Mouse (Mus musculus) heart, embryonic 14.5 days (tissue): ENCODE measurements at regions not wholly inside any gene's neighbourhood (a gene's known extent, or its start where the extent isn't known, plus 50 kb on each side); places are given as distances from the start of the nearest gene placed in this dataset.
A peak's percentile ranks its signal among the peaks of the same experiment; 100 is the strongest.
"Not testable (repeated sequence)": the region's sequence is repeated elsewhere in the genome, so short reads cannot be mapped to it uniquely, and the experiment has no call there.

ENCODE experiments used
- ATAC-seq: fragments of 200-750 bp; cut with Nextera tagmentation; 2 replicates; pipeline ENCODE4 v1.8.0; 2017; ENCODE audit warnings: low read depth, moderate TSS enrichment; ENCODE audit not compliant: insufficient number of reproducible peaks, insufficient read depth, low FRiP score
- H3K27ac ChIP-seq, 2 experiments: fragments of 200-500 bp in 1 of 2; fragments of 300-500 bp in 1 of 2; sonication (generic) in 1 of 2; replicated peaks in 1 of 2; 2 replicates each; pipeline ENCODE4 v1.5.1; 2012 to 2014; ENCODE audit warnings: low read depth in 2 of 2, low read length in 2 of 2, control low read depth in 1 of 2, mild to moderate bottlenecking in 1 of 2, mixed read lengths in 1 of 2; ENCODE audit not compliant: control insufficient read depth in 1 of 2, insufficient read depth in 1 of 2
- H3K27me3 ChIP-seq: fragments of 300-500 bp; sonication (generic); 2 replicates; pipeline ENCODE4 v1.6.1; 2014; ENCODE audit warnings: mild to moderate bottlenecking, low read length, control low read depth; ENCODE audit not compliant: control insufficient read depth, insufficient read depth
- H3K36me3 ChIP-seq: fragments of 300-500 bp; sonication (generic); 2 replicates; pipeline ENCODE4 v1.6.1; 2014; ENCODE audit warnings: mild to moderate bottlenecking, control low read depth, low read length, mixed read lengths; ENCODE audit not compliant: control insufficient read depth, insufficient read depth
- H3K4me1 ChIP-seq, 2 experiments: fragments of 200-500 bp in 1 of 2; fragments of 300-500 bp in 1 of 2; sonication (generic) in 1 of 2; 2 replicates each; pipeline ENCODE4 v1.6.1; 2012 to 2014; ENCODE audit warnings: low read length in 2 of 2, control low read depth in 1 of 2, mixed read lengths in 1 of 2; ENCODE audit not compliant: control insufficient read depth in 2 of 2, insufficient read depth in 2 of 2
- H3K4me2 ChIP-seq: fragments of 300-500 bp; sonication (generic); 2 replicates; pipeline ENCODE4 v1.6.1; 2014; ENCODE audit warnings: mild to moderate bottlenecking, low read length
- H3K4me3 ChIP-seq, 2 experiments: fragments of 200-500 bp in 1 of 2; fragments of 300-500 bp in 1 of 2; sonication (generic) in 1 of 2; 2 replicates each; pipeline ENCODE4 v1.5.1; 2012 to 2014; ENCODE audit warnings: low read length in 2 of 2, mild to moderate bottlenecking in 2 of 2, control low read depth in 1 of 2, low read depth in 1 of 2, moderate library complexity in 1 of 2; ENCODE audit not compliant: control insufficient read depth in 1 of 2, insufficient read depth in 1 of 2
- H3K9ac ChIP-seq: fragments of 300-500 bp; sonication (generic); 2 replicates; pipeline ENCODE4 v1.6.1; 2014; ENCODE audit warnings: mild to moderate bottlenecking, low read length
- H3K9me3 ChIP-seq: fragments of 300-500 bp; sonication (generic); 2 replicates; pipeline ENCODE4 v1.6.1; 2016; ENCODE audit warnings: low read length, control low read depth; ENCODE audit not compliant: control insufficient read depth
- WGBS: fragments of 180-500 bp; shearing (Covaris S2); extraction: QIAGEN DNeasy Blood & Tissue Kit; methylation state at CpG from one replicate; pipeline ENCODE4 v1.1.7; 2014; 5-methylcytosine and 5-hydroxymethylcytosine counted together

DNA sequence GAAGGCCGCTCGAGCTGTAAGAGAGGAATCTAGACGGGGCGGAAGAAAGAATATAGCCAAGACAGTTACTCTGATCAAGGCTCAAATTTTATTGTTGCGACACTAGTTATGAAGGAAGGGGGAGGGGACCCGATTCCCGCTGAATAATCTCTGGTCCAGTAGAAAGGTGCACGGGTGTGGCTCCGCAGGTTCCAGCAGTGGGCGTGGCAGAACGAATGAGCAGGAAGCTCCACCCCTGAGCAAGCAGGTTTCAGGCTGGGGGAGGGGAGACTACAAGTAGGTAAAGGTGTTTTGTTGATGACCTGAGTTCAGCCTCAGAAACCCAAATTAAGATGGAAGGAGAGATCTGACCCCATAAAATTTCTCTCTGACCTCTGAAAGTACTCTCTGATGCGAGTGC, 150.7 kb upstream of the Pkdcc start:
- WGBS, result 25% methylated on average over 8 of the region's 12 CpGs
- H3K27me3 ChIP-seq, H3K4me1 ChIP-seq, H3K4me2 ChIP-seq, ATAC-seq, H3K4me3 ChIP-seq, H3K36me3 ChIP-seq, H3K9ac ChIP-seq, H3K27ac ChIP-seq, H3K9me3 ChIP-seq: not testable (repeated sequence)

DNA sequence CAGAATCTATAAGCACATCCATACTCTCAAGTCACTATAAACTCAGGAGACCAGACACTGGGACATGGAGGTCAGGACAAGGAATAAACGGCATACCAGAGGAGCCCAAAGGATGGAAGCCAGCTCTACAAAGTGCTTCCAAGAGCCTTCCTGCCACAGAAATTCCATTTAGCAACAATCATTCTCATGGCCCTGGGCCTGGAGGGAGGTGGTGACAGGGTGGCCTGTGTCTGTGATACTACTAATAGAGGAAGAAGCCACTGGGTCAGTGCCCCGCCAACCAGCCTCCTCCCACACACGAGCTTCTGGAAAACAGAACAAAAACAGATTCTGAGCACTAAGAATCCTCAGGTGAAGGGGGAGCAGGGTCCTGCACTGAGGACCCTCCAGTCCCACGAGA, 145.8 kb upstream of the Pkdcc start:
- no peak overlapping the region; the same call in 1 of the 2 replicates for H3K4me2 ChIP-seq
- ATAC-seq, result peak; percentile 66
- H3K4me3 ChIP-seq, result no peak overlapping the region
- no peaks in the 10 kb centered on the region for H3K27me3 ChIP-seq
- no peaks in the 10 kb centered on the region for H3K36me3 ChIP-seq
- peak overlapping the region; percentile 56 to 70 for H3K27ac ChIP-seq
- peaks cover 24 to 34% of the 10 kb centered on the region in 2 experiments for H3K4me1 ChIP-seq
- H3K9ac ChIP-seq, result no peak overlapping the region
- WGBS, result 16% methylated on average over 4 of the region's 4 CpGs
- no peaks in the 10 kb centered on the region for H3K9me3 ChIP-seq

DNA sequence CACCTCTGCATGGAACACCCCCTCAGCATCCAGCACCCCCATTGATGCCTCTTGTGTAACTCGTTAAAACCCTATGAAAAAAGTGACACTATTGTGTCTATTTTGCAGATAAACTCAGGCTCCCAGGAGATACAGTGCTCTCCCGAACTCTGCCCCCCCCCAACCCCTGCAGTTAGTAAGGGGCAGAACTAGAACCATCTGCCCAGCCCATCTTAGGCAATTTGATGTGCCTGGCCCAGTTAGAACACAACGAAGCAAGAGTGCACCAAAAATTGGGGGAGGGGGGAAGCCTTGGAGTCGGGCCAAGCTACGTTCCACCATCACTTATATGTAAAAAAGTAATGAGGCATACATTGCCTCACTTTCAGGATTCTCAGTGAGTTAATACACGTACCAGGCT, 143.3 kb upstream of the Pkdcc start:
- Histone ChIP-seq H3K27me3 (no peaks in the 10 kb centered on the region), H3K9me3 (no peaks in the 10 kb centered on the region), H3K36me3 (no peaks in the 10 kb centered on the region), H3K4me2 (no peak overlapping the region), H3K9ac (no peak overlapping the region), H3K4me3 (no peak overlapping the region), H3K4me1 (peaks cover 27 to 34% of the 10 kb centered on the region in 2 experiments), H3K27ac (peak overlapping the region in 1 of 2 experiments; percentile 41; a peak in 1 of 4 replicates)
- ATAC-seq, result no peak
- WGBS, result 34% methylated on average over 6 of the region's 6 CpGs

GRCm38 (mm10) chr17:83072175-83072574, 142.9 kb upstream of the Pkdcc start:
- no peaks in the 10 kb centered on the region for H3K9me3 ChIP-seq
- no peak overlapping the region for H3K9ac ChIP-seq
- WGBS, result 4% methylated on average over 4 of the region's 4 CpGs
- ATAC-seq, result peak; percentile 67; the same call in 1 of the 2 replicates
- no peak overlapping the region for H3K4me3 ChIP-seq
- H3K27ac ChIP-seq, result peak overlapping the region in 1 of 2 experiments; percentile 41; a peak in 3 of 4 replicates
- H3K4me2 ChIP-seq, result peak overlapping the region; percentile 18; the same call in 1 of the 2 replicates
- H3K27me3 ChIP-seq, result no peaks in the 10 kb centered on the region
- no peaks in the 10 kb centered on the region for H3K36me3 ChIP-seq
- H3K4me1 ChIP-seq, result peaks cover 27 to 36% of the 10 kb centered on the region in 2 experiments

GRCm38 (mm10) chr17:83074893-83075292, 140.2 kb upstream of the Pkdcc start:
- no peak overlapping the region for H3K4me3 ChIP-seq
- no peak overlapping the region for H3K4me2 ChIP-seq
- H3K27me3 ChIP-seq, result no peaks in the 10 kb centered on the region
- H3K9ac ChIP-seq, result no peak overlapping the region
- H3K4me1 ChIP-seq, result peaks cover 31 to 42% of the 10 kb centered on the region in 2 experiments
- ATAC-seq, result no peak
- WGBS, result 42% methylated on average over 5 of the region's 5 CpGs
- no peaks in the 10 kb centered on the region for H3K36me3 ChIP-seq
- H3K27ac ChIP-seq, result no peak overlapping the region
- H3K9me3 ChIP-seq, result peaks cover 2% of the 10 kb centered on the region; the same call in 1 of the 2 replicates

- Histone ChIP-seq H3K9ac (peak overlapping the region; percentile 14), H3K4me2 (peak overlapping the region; percentile 52), H3K4me3 (peak overlapping the region in 1 of 2 experiments; percentile 10; a peak in 2 of 4 replicates), H3K9me3 (peaks cover 4% of the 10 kb centered on the region; the same call in 1 of the 2 replicates), H3K27me3 (no peaks in the 10 kb centered on the region), H3K4me1 (peaks cover 21 to 23% of the 10 kb centered on the region in 2 experiments), H3K36me3 (no peaks in the 10 kb centered on the region), H3K27ac (peak overlapping the region; percentile 54 to 57)
- 12% methylated on average over 17 of the region's 17 CpGs for WGBS
- ATAC-seq, result no peak
Measured at GRCm38 (mm10) chr17:83077737-83078600, 137.1 kb upstream of the Pkdcc start.

DNA sequence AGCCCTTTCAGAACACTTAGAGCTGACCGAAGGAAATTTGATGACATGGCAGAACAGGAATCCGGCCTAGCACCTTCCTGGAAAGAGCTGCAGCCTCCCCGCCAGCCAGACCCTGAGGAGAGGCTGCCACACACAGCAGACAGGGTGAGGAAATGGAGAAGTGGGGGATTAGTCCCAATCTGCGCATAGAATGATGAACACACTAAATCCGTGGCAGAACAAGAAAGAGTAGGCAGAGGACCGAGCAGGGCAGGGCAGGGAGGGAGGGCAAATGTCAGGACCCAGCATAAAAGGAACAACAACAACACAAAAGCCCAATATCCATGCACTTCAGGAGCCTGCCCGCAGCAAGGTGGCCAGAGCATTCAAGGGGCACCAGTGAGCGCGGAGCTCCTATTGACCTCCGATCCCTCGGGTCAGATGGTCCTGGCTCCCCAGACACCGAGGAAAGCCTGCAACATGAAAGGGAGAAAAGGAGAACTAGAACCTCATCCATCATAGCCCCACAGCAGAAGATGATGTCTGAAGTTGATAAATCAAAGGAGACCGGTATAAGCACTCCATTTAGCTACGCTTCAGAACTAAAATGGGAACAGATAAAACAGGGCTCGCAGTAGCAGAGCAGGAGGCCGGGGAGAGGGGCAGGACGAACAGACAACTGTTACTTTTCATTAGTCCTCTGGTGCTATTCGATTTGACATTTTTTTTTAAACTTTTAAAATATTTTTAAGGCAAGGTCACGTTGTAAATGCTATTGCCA, 136.3 kb upstream of the Pkdcc start:
- Histone ChIP-seq H3K4me1 (peaks cover 21 to 23% of the 10 kb centered on the region in 2 experiments), H3K36me3 (no peaks in the 10 kb centered on the region), H3K27me3 (no peaks in the 10 kb centered on the region), H3K4me3 (peak overlapping the region in 1 of 2 experiments; percentile 10; a peak in 2 of 4 replicates), H3K9ac (peak overlapping the region; percentile 14), H3K27ac (peak overlapping the region; percentile 54 to 57), H3K4me2 (peak overlapping the region; percentile 52), H3K9me3 (peaks cover 4% of the 10 kb centered on the region; the same call in 1 of the 2 replicates)
- WGBS, result 23% methylated on average over 19 of the region's 19 CpGs
- ATAC-seq, result no peak
